Mouse (Mus musculus): ENCODE results near the gene Myl4.
"Not testable (repeated sequence)": the region's sequence is repeated elsewhere in the genome, so short reads cannot be mapped to it uniquely, and the experiment has no call there.

Myl4 gene

GRCm38 (mm10) chr11:104550406-104550974 lies at the start of gene Myl4, which contains the start of gene Cdc27:
Gene Myl4 (plus strand): TSS chr11:104550663.
Gene Cdc27 (minus strand): TSS chr11:104550620.
- in situ Hi-C loops (cut with MboI, MseI), result loop anchor here (25.0 kb wide), 1 partner anchor 562 kb away; no protein-coding TSS in a partner anchor

- in situ Hi-C loops (cut with MboI, MseI), result no loop called here
Measured at GRCm38 (mm10) chr11:104508455-104508854, 42.0 kb upstream of the Myl4 start.

GRCm38 (mm10) chr11:104510606-104511005 lies 39.9 kb upstream of the Myl4 start:
- in situ Hi-C loops (cut with MboI, MseI), result loop anchor here (10.0 kb wide), 1 partner anchor 936 kb away; no protein-coding TSS in a partner anchor

DNA sequence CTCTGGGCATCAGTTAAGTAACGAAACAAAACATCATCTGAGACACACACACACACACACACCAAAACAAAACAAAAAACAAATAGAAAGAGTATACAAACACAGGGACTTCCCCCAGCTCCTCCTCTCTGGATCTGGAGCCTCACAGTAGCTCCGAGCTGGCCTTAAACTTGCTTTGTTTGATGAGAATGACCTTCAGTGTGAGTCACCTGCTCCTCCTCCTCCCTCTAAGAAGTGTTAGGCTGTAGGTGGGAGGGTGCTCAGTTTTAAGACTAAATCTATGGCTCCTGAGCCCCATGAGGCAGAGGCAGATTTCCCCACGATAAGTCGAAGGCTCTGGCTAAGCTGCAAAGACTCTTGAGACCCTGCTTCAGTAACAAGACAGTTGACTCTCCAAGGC lies 38.0 kb upstream of the Myl4 start:
- in situ Hi-C loops (cut with MboI, MseI), result loop anchor here (10.0 kb wide), 1 partner anchor 938 kb away; no protein-coding TSS in a partner anchor

DNA sequence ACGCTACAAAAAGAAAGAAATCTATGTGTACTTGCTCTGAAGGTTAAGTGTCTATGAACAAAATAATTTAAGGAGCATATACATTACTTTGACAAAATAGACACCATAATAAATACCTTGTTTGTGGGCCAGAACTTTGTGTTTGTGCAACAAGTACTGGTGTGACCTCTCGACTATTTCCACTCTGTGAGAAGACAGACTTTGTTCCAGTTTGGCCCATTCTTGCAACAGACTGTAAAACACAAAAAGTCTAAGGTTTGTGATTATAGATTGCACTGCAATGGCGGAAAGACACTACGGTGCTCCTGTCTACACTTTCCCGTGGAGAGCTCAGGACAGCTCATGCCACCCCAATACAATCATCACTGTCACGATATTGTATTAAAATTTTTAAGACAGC lies 24.5 kb upstream of the Myl4 start:
- in situ Hi-C loops (cut with MboI, MseI), result no loop called here

DNA sequence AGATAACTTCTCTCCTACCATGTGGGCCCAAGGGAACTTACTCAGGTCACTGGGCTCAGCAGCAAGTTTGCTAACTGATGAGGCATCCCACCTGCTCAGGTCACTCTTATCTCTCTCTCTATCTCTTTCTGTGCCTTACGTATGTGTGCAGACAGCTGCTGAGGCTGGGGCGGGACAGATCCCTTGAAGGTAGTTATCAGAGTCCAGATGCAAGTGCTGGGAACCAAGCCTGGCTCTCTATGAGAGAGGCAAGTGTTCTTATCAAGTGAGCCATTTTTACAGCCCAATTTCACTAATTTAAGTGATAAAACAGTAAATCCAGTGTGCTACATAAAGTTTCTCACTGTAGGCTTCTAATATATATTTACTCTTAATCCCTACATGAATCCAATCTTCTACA lies 13.6 kb upstream of the Myl4 start:
- in situ Hi-C loops (cut with MboI, MseI), result no loop called here

- in situ Hi-C loops (cut with MboI, MseI), result no loop called here
Measured at GRCm38 (mm10) chr11:104537945-104538555, 12.4 kb upstream of the Myl4 start.

- in situ Hi-C loops (cut with MboI, MseI), result no loop called here
Measured at GRCm38 (mm10) chr11:104539811-104540210, 10.7 kb upstream of the Myl4 start.

DNA sequence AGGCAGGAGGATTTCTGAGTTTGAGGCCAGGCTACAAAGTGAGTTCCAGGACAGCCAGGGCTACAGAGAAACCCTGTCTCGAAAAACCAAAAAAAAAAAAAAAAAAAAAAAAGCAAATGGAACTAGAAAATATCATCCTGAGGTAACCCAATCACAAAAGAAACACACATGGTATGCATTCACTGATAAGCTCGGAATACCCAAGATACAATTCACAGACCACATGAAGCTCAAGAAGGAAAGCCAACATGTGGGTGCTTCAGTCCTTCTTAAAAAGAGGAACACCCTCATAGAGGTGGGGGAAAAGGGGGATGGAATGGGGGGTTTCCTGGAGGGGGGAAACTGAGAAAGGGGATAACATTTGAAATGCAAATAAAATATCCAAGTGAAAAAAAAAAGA lies 7.1 kb upstream of the Myl4 start:
- in situ Hi-C loops (cut with MboI, MseI), result not testable (repeated sequence)

- in situ Hi-C loops (cut with MboI, MseI), result no loop called here
Measured at GRCm38 (mm10) chr11:104544507-104544906, 6.0 kb upstream of the Myl4 start.

GRCm38 (mm10) chr11:104547502-104547901 lies 3.0 kb upstream of the Myl4 start:
- in situ Hi-C loops (cut with MboI, MseI), result no loop called here

DNA sequence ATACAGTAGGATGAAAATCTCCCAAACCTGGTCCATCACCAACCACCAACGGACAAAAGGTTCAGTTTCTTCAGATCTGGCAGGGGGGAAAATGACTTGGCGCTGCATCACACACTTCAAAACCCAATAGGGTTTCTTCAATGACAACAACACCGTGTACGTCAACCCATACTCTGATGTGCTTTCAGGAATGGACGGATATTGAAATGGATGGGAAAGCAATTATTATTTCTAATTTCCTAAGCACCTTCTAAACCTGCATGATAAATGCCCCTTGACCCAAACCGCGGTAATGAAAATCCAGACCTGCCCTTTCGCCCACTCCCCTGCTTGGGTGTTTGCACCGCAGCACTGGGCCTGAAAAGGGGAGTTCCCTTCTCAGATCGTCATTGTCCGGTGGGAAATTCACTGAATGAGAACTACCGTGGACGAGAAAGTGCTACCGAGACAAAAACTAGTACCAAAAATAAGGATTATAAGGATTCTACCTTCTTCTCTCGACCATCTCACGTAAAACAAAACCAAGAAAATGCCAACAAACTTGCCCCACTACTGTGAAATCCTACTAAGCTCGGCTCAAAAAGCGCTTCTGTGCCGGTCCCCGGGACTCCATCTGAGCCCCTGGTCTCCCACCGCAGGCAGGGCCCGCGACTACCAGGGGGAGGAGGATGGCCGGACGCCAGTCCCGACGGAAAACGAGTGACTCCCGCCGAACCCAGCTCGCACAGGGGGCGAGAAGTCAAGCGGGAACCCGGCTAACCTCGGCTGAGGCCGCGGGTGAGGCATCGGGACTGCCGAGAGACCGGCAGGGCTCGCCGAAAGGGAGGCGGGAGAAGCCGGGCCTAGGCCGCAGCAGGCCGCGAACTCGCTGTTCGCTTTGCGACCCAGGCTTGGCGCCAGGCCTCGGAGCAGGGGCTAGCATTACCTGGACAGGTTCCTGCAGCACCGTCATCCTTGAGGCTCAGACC lies 741 bp upstream of the Myl4 start:
- in situ Hi-C loops (cut with MboI, MseI), result loop anchor here (25.0 kb wide), 1 partner anchor 563 kb away; no protein-coding TSS in a partner anchor

DNA sequence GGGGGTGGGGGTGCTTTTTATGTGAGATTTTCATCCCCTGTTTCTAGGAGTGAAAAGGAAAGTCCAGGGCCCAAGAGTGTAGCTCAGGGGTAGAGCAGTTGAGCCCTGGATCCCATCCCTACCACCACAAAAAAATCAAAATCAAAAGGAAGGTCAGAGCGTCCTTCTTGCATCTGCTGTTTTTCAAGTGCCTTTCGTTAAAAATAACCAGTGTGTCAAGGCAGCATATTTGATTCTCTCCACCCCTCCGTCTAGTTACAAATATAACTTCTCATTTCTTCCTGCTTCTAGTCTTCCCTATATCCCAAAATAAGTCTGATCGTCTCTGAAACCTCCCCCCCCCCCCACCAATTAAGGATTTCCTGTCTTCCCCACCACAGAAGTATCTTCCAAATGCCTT lies 7.6 kb downstream of the Myl4 start:
- in situ Hi-C loops (cut with MboI, MseI), result loop anchor here (25.0 kb wide), 1 partner anchor 554 kb away; no protein-coding TSS in a partner anchor

- in situ Hi-C loops (cut with MboI, MseI), result loop anchor here (25.0 kb wide), 1 partner anchor 553 kb away; no protein-coding TSS in a partner anchor
Measured at GRCm38 (mm10) chr11:104558651-104559403, 8.4 kb downstream of the Myl4 start.

GRCm38 (mm10) chr11:104560971-104561370 lies 10.5 kb downstream of the Myl4 start:
- in situ Hi-C loops (cut with MboI, MseI), result loop anchor here (25.0 kb wide), 1 partner anchor 551 kb away; no protein-coding TSS in a partner anchor

GRCm38 (mm10) chr11:104563496-104563895 lies 13.0 kb downstream of the Myl4 start:
- in situ Hi-C loops (cut with MboI, MseI), result loop anchor here (25.0 kb wide), 1 partner anchor 549 kb away; no protein-coding TSS in a partner anchor

DNA sequence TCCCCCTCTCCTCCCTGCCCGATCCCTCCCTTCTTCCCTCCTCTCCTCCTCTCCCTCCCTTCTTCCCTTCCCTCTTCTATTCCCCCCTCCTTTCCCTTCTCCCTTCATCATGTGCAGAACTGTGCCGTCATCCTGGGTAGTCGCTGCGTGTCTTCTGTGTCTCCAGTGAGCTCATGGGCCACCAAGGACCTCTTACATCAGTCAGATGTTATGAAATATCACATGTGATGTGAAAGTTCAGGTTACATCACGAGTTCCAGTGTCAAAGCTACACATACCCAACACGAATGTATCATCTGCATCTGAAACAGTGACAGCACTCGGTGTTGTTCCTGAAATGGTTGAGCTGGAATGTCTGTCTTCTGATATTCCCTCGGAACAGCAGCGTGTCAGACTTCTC lies 14.7 kb downstream of the Myl4 start:
- in situ Hi-C loops (cut with MboI, MseI), result loop anchor here (25.0 kb wide), 1 partner anchor 547 kb away; no protein-coding TSS in a partner anchor

DNA sequence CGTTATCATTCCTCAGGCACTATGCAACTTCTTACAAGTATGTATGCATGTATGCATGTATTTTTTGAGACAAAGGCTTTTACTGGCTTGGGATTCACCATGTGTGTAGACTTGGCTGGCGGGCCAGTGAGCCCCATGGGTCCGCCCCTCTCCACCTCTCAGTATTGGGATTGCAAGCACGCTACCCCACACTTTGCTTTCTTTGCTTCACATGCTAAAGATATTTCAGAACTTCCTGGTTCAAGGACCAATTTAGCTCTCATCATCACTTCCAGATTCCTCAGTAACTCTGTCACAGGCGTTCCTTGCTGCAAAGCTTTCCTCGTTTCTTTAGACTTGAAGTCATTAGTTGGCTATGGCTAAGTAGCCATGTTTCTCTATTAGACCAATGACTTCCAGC lies 15.6 kb downstream of the Myl4 start:
- in situ Hi-C loops (cut with MboI, MseI), result loop anchor here (25.0 kb wide), 1 partner anchor 546 kb away; no protein-coding TSS in a partner anchor

GRCm38 (mm10) chr11:104566796-104567195 lies 16.3 kb downstream of the Myl4 start:
- in situ Hi-C loops (cut with MboI, MseI), result loop anchor here (25.0 kb wide), 1 partner anchor 546 kb away; no protein-coding TSS in a partner anchor

- in situ Hi-C loops (cut with MboI, MseI), result loop anchor here (25.0 kb wide), 1 partner anchor 545 kb away; no protein-coding TSS in a partner anchor
Measured at GRCm38 (mm10) chr11:104567736-104568135, 17.3 kb downstream of the Myl4 start.

DNA sequence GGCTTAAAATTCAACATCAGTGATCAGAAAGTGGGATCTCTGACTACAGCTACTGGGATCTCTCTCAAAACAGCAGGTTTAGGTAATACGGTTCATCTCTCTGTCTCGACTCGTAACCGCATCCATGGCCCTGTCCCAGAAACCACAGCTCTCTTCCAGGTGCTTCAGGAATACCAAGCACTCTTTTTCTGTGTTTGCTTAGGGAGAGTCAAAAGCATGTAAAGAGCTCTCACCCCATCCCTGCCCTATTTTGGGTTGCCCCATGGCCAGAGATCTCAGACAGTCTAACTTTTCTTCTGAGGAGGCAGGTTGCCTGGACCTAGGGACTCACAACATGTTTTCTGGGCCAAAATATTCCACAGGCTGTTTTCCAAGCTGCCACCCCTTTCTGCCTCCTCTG lies 17.9 kb downstream of the Myl4 start:
- in situ Hi-C loops (cut with MboI, MseI), result loop anchor here (25.0 kb wide), 1 partner anchor 544 kb away; no protein-coding TSS in a partner anchor
